In the genomic region with DNA sequence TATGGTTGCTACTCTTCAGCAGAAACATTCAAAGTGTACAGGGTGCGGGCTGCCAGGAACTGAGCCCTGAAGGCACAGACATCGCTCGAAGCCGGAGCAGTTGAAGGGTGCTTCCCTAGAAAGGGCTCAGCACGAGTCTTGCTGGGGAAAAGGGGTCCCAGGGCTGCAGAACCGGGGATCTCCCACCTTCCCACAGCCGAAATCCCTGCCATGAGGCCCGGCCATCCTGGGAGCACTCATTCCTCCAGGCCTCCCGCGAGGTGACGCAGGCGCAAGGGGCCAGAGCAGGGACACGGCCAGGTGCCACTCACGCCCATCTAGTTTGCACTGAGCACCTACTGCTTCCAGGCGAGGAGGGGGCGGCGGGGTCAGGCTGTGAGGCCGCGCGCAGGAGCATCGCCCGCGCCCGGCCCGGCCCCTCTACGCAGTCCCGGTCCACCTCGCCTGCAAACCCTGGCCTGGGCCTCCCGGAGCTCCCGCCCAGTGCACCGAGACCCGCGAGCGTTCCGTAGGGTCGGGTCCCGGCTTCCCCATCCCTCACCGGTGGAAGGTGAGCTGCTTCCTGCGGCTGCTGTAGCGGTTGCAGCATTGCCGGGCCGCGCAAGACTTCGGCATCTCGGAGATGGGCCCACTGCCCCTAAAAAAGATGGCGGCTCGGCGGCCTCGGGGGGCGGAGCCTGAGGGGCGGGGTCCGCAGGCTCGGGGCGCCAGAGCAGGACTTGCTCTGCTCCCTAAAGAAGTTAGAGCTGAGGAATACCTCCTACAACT, we compare ENCODE assay signal across 7 mouse cellular contexts. TPM values are rescaled to one million over a fixed set of nuclear protein-coding genes. Genes with fewer than 3 reads are reported as not detected.
DNase-seq lines count a peak whose midpoint lies in the region; ATAC-seq and TF ChIP-seq lines count a peak whose summit lies in the region.

Gene Thap3 (minus strand): TSS at position 656 of the 768 bp plus-strand sequence.

- no peak for TF ChIP-seq CTCF in small intestine, adult 2 months (IDR thresholded peaks at IDR 0.05; ENCODE audit: extremely low read depth, insufficient read length, insufficient replicate concordance, low read depth, low read length)

- DNase-seq in adrenal gland, adult 18-20 months (ENCODE audit: low spot score in 2 of 2), result peak; percentile 86 to 87
- peak; percentile 77 for DNase-seq in embryo, embryonic 10 days (ENCODE audit: low spot score)
- peak; percentile 74 to 85 for DNase-seq in gastrocnemius, postnatal 4 days (ENCODE audit: low spot score in 2 of 2)
- DNase-seq in limb, embryonic 10.5 days (ENCODE audit: low spot score), result peak; percentile 85
- DNase-seq in midbrain, embryonic 11.5 days (ENCODE audit: low spot score, missing footprints), result peak; percentile 96

- H3K9ac ChIP-seq in intestine, embryonic 15.5 days, result peak within 1 kb of the TSS; percentile 83
- peak within 1 kb of the TSS; percentile 93 for H3K9ac ChIP-seq in midbrain, embryonic 11.5 days (ENCODE audit: low read length)

- peaks cover 20% of the 10 kb centered on the region for H3K4me1 ChIP-seq in intestine, embryonic 15.5 days (replicated peaks)
- peaks cover 52% of the 10 kb centered on the region for H3K4me1 ChIP-seq in limb, embryonic 10.5 days
- H3K4me1 ChIP-seq in midbrain, embryonic 11.5 days (ENCODE audit: control insufficient read depth, insufficient read depth, low read length), result peaks cover 19% of the 10 kb centered on the region
- H3K4me1 ChIP-seq in small intestine, adult 2 months (ENCODE audit: control insufficient read depth, insufficient read depth, insufficient read length, low read length), result peaks cover 16% of the 10 kb centered on the region

- TF ChIP-seq POLR2A in small intestine, adult 2 months (IDR thresholded peaks at IDR 0.05; ENCODE audit: low read depth, low read length), result 0 out of 2 replicates have a peak, but pooled peaks have one; percentile 21

- H3K4me2 ChIP-seq in intestine, embryonic 15.5 days (replicated peaks), result peak within 1 kb of the TSS; percentile 86
- peak within 1 kb of the TSS; percentile 88 for H3K4me2 ChIP-seq in midbrain, embryonic 11.5 days

- H3K27me3 ChIP-seq in intestine, embryonic 15.5 days (replicated peaks), result no peaks in the 10 kb centered on the region
- no peaks in the 10 kb centered on the region for H3K27me3 ChIP-seq in limb, embryonic 10.5 days (ENCODE audit: low read depth, poor library complexity, severe bottlenecking)
- no peaks in the 10 kb centered on the region for H3K27me3 ChIP-seq in midbrain, embryonic 11.5 days (ENCODE audit: control insufficient read depth, insufficient read depth, low read length)
- no peaks in the 10 kb centered on the region for H3K27me3 ChIP-seq in small intestine, adult 2 months (ENCODE audit: control insufficient read depth, insufficient read depth, low read length)

- H3K4me3 ChIP-seq in intestine, embryonic 15.5 days (replicated peaks), result peak within 1 kb of the TSS; percentile 90
- H3K4me3 ChIP-seq in limb, embryonic 10.5 days, result peak within 1 kb of the TSS; percentile 89
- H3K4me3 ChIP-seq in midbrain, embryonic 11.5 days (ENCODE audit: low read depth, low read length), result peak within 1 kb of the TSS; percentile 89
- H3K4me3 ChIP-seq in small intestine, adult 2 months (ENCODE audit: low read depth, low read length), result peak within 1 kb of the TSS; percentile 82

- under 1% methylated on average over 54 of the region's 54 CpGs for WGBS in intestine, embryonic 15.5 days
- WGBS in limb, embryonic 10.5 days, result 1% methylated on average over 54 of the region's 54 CpGs
- under 1% methylated on average over 54 of the region's 54 CpGs for WGBS in midbrain, embryonic 11.5 days
- 1% methylated on average over 54 of the region's 54 CpGs for WGBS in small intestine, adult 2 months

- no peaks in the 10 kb centered on the region for H3K9me3 ChIP-seq in intestine, embryonic 15.5 days
- no peaks in the 10 kb centered on the region for H3K9me3 ChIP-seq in limb, embryonic 10.5 days (replicated peaks)
- H3K9me3 ChIP-seq in midbrain, embryonic 11.5 days (ENCODE audit: control insufficient read depth, low read length), result no peaks in the 10 kb centered on the region

- H3K36me3 ChIP-seq in intestine, embryonic 15.5 days, result peaks cover 13% of the 10 kb centered on the region
- H3K36me3 ChIP-seq in limb, embryonic 10.5 days, result peaks cover 72% of the 10 kb centered on the region
- peaks cover 15% of the 10 kb centered on the region for H3K36me3 ChIP-seq in midbrain, embryonic 11.5 days (ENCODE audit: control insufficient read depth, insufficient read depth, low read length)
- peaks cover 15% of the 10 kb centered on the region for H3K36me3 ChIP-seq in small intestine, adult 2 months (ENCODE audit: control insufficient read depth, insufficient read depth, low read length)

- peak; percentile 83 for ATAC-seq in intestine, embryonic 15.5 days
- peak; percentile 76 for ATAC-seq in midbrain, embryonic 11.5 days (ENCODE audit: low FRiP score)

- H3K27ac ChIP-seq in intestine, embryonic 15.5 days, result peak within 1 kb of the TSS; percentile 87
- H3K27ac ChIP-seq in limb, embryonic 10.5 days, result peak within 1 kb of the TSS; percentile 95
- H3K27ac ChIP-seq in midbrain, embryonic 11.5 days (ENCODE audit: low read depth, low read length), result peak within 1 kb of the TSS; percentile 50; the same call in 1 of the 2 replicates
- peak within 1 kb of the TSS; percentile 7; the same call in 1 of the 2 replicates for H3K27ac ChIP-seq in small intestine, adult 2 months (ENCODE audit: insufficient read depth, low read depth, low read length)

RNA-seq across cellular contexts. Expression of gene Thap3, which starts in this region (rescaled TPM):
- 10 to 100 TPM; 18.2 to 19.9 TPM for total RNA-seq in adrenal gland, adult 18-20 months (2021)
- total RNA-seq in gastrocnemius, postnatal 4 days (2021), result 10 to 100 TPM; 45.3 to 48.9 TPM
- polyA plus RNA-seq in intestine, embryonic 15.5 days (2015; fragmentation: Nextera tagmentation; extraction: Ambion mirVana), result 31.2 and 32.0 TPM in 2 replicates
- polyA plus RNA-seq in limb, embryonic 10.5 days (2016; fragmentation: Nextera tagmentation; extraction: Ambion mirVana), result 36.0 and 43.1 TPM in 2 replicates
- polyA plus RNA-seq in midbrain, embryonic 11.5 days (2014; fragmentation: Nextera tagmentation; extraction: Ambion mirVana), result 21.9 and 24.6 TPM in 2 replicates
- 13.0 and 24.2 TPM in 2 replicates for polyA plus RNA-seq in small intestine, adult 2 months (2012; rRNA removed)

Comparison
In these comparisons a context has a peak if more than half of its experiments do, and no peak if none do; other contexts are left out.
1. Peak in every context shown above with its lines: DNase-seq, ATAC-seq, H3K4me3 ChIP-seq and H3K27ac ChIP-seq.
2. H3K27ac ChIP-seq: peak in every context shown above with its lines; median percentile 95 in limb, embryonic 10.5 days; 87 in intestine, embryonic 15.5 days; 50 in midbrain, embryonic 11.5 days; 7 in small intestine, adult 2 months.